Mouse (Mus musculus): Measurements from ENCODE around the gene C87436. TPM values are rescaled to one million over a fixed set of nuclear protein-coding genes. Genes with fewer than 3 reads are reported as not detected.

Gene C87436
- total RNA-seq, 2 experiments from 2014 or later, result 10.4 to 11.2 TPM

DNA sequence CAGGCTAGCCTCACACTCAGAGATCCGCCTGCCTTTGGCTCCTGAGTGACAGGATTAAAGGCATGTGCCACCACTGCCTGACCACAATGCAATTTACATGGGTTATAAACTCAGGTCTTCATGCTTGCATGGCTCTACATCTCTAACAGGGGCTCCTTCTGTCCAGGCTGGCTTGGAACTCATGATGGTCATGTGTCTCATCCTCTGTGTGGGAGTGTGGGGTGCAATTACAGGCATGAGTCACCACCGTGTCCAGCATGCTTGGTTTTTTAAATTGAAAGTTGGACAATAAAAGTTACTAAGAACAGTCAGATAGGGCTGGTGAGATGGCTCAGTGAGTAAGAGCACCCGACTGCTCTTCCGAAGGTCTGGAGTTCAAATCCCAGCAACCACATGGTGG, 75.1 kb downstream of the C87436 start:
- DNase-seq, result no peak

DNA sequence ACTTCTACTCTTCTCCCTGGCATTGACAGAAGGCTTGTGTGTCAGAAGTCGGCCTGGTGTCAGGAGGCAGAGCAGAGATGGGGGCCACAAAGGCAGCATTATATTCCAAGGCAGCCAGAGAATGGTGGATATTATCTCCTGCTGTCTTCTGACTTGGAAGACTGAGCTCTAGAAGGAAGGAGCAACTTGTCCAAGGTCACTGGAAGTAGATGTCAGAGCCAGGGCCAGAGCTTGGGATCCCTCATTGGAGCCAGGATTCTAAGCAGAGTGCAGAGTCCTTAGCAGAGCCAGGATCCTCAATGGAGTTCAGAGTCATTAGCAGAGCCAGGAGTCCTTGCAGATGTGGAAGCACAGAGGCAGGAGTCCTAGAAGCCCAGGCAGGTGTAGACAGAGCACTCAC, 77.8 kb downstream of the C87436 start:
- DNase-seq, result peak; percentile 59

DNA sequence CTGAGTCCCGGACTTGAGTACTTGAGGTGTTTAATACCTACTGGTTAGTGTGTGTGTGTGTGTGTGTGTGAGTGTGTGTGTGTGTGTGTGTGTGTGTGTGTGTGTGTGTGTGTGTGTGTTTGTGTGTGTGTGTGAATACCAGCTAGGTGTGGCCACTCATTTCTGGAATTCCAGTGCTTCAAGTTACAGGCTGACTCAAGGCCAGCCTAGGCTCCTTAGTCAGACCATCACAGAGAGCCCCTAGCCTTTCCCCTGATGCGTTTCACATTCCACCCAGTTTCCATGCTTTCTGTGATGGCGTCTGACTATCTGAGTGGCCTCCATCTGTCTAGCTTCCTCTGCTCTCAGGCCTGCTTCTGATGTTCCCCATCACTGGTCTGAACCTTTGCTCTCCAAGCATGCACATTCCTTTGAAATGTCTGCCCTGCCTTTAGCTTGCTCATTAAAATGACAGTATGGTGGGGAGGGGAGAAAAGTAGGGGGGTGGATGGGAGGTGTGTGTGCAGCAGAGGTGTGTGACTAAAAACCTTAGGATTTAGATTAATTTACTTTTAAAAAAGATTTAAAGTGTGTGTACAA, 81.7 kb downstream of the C87436 start:
- DNase-seq, result no peak

GRCm38 (mm10) chr6:86522001-86522911, 84.1 kb downstream of the C87436 start:
- peak; percentile 12 for DNase-seq

Other genes with a start within 250 kb of the C87436 start
- 1 to 10 TPM; 3.5 to 4.6 TPM for gene Tgfa, start 243.2 kb upstream of the C87436 start, total RNA-seq (2021)
- 10 to 100 TPM; 26.8 to 28.7 TPM for gene Fam136a, start 72.7 kb upstream of the C87436 start, total RNA-seq (2021)
- gene Snrpg, start 67.1 kb upstream of the C87436 start, total RNA-seq (2021), result 100 to 1,000 TPM; 108 to 113 TPM
- 10 to 100 TPM; 52.5 TPM for gene Pcyox1, start 41.2 kb upstream of the C87436 start, total RNA-seq (2021)
- 10 to 100 TPM; 60.2 to 62.3 TPM for gene Tia1, start 34.2 kb upstream of the C87436 start, total RNA-seq (2021)
- gene Gm44790, start 11.7 kb upstream of the C87436 start, total RNA-seq (2021), result not detected
- 100 to 1,000 TPM; 227 to 230 TPM for gene Pcbp1, start 87.9 kb downstream of the C87436 start, total RNA-seq (2021)
- gene Asprv1, start 189.8 kb downstream of the C87436 start, total RNA-seq (2021), result under 1 TPM; 0.27 to 0.33 TPM
- 1 to 10 TPM; 4.0 to 4.3 TPM for gene Mxd1, start 230.8 kb downstream of the C87436 start, total RNA-seq (2021)
- 10 to 100 TPM; 44.7 to 47.0 TPM for gene Snrnp27, start 246.1 kb downstream of the C87436 start, total RNA-seq (2021)

Data from heart, postnatal 4 days (tissue).